Mouse (Mus musculus) embryonic facial prominence, embryonic 14.5 days (tissue): Measurements from ENCODE around the gene Rnf167. TPM values are rescaled to one million over a fixed set of nuclear protein-coding genes. Genes with fewer than 3 reads are reported as not detected.
A peak's percentile ranks its signal among the peaks of the same experiment; 100 is the strongest.

Experiments used
- ATAC-seq: fragments of 200-750 bp; cut with Nextera tagmentation; 2 replicates; pipeline ENCODE4 v1.8.0; 2017; ENCODE audit warnings: low read depth, moderate number of reproducible peaks, moderate TSS enrichment
- DNase-seq: peaks from one replicate; pipeline ENCODE4 v3.0.0-alpha.2; 2015; ENCODE audit warnings: low spot score
- H3K27ac ChIP-seq: fragments of 300-500 bp; sonication (generic); replicated peaks from 2 replicates; pipeline ENCODE4 v1.5.1; 2014; ENCODE audit warnings: low read depth, mild to moderate bottlenecking, low read length, moderate library complexity
- H3K27me3 ChIP-seq: fragments of 300-500 bp; sonication (generic); replicated peaks from 2 replicates; pipeline ENCODE4 v1.6.1; 2014; ENCODE audit warnings: low read length; ENCODE audit not compliant: control insufficient read depth, insufficient read depth
- H3K36me3 ChIP-seq: fragments of 300-500 bp; sonication (generic); 2 replicates; pipeline ENCODE4 v1.6.1; 2014; ENCODE audit warnings: low read length, mixed read lengths; ENCODE audit not compliant: control insufficient read depth, insufficient read depth
- H3K4me1 ChIP-seq: fragments of 300-500 bp; sonication (generic); 2 replicates; pipeline ENCODE4 v1.6.1; 2014; ENCODE audit warnings: antibody characterized with exemption, low read length; ENCODE audit not compliant: control insufficient read depth, insufficient read depth
- H3K4me2 ChIP-seq: fragments of 300-500 bp; sonication (generic); 2 replicates; pipeline ENCODE4 v1.6.1; 2014; ENCODE audit warnings: low read depth, mild to moderate bottlenecking, low read length, moderate library complexity, mixed read lengths
- H3K4me3 ChIP-seq: fragments of 300-500 bp; sonication (generic); 2 replicates; pipeline ENCODE4 v1.5.1; 2014; ENCODE audit warnings: low read depth, mild to moderate bottlenecking, low read length
- H3K9ac ChIP-seq: fragments of 300-500 bp; sonication (generic); 2 replicates; pipeline ENCODE4 v1.6.1; 2014; ENCODE audit warnings: low read depth, mild to moderate bottlenecking, low read length, moderate library complexity, mixed read lengths
- H3K9me3 ChIP-seq: fragments of 300-500 bp; sonication (generic); 2 replicates; pipeline ENCODE4 v1.6.1; 2016; ENCODE audit warnings: low read length; ENCODE audit not compliant: control insufficient read depth
- WGBS: fragments of 180-500 bp; shearing (Covaris S2); extraction: QIAGEN DNeasy Blood & Tissue Kit; methylation state at CpG from one replicate; pipeline ENCODE4 v1.1.7; 2014; 5-methylcytosine and 5-hydroxymethylcytosine counted together
- polyA plus RNA-seq: library from polyadenylated mRNA; unstranded; fragments of >200 nt; fragmentation: Nextera tagmentation; extraction: Ambion mirVana; gene quantifications from 2 replicates; pipeline ENCODE4 v1.2.1, GENCODE M21; 2014

Rnf167 gene
- polyA plus RNA-seq, 1 experiment from 2014 or later: 100 TPM

- ATAC-seq (peak; percentile 65; the same call in 1 of the 2 replicates), DNase-seq (peak; percentile 61)
- H3K4me1 ChIP-seq: no peaks in the 10 kb centered on the region; the same call in 1 of the 2 replicates
- no peaks in the 10 kb centered on the region for H3K9me3 ChIP-seq
- no peak overlapping the region for H3K27ac ChIP-seq
- 0 out of 2 replicates have a peak overlapping the region, but pooled peaks have one; percentile 10 for H3K9ac ChIP-seq
- H3K36me3 ChIP-seq: peaks cover 58% of the 10 kb centered on the region
- H3K4me2 ChIP-seq: no peak overlapping the region
- H3K4me3 ChIP-seq: no peak overlapping the region
- 23% methylated on average over 11 of the region's 11 CpGs for WGBS
- no peaks in the 10 kb centered on the region for H3K27me3 ChIP-seq
Measured at GRCm38 (mm10) chr11:70681897-70682581, 35.0 kb downstream of the Rnf167 start.

- WGBS: 90% methylated on average over 5 of the region's 5 CpGs
Measured at GRCm38 (mm10) chr11:70683640-70684039, 36.6 kb downstream of the Rnf167 start.

GRCm38 (mm10) chr11:70686901-70687566 is 40.0 kb downstream of the Rnf167 start:
- no peaks in the 10 kb centered on the region for H3K27me3 ChIP-seq
- H3K4me1 ChIP-seq: peaks cover 8% of the 10 kb centered on the region; the same call in 1 of the 2 replicates
- H3K4me3 ChIP-seq: peak overlapping the region; percentile 85
- H3K9ac ChIP-seq: peak overlapping the region; percentile 84
- no peaks in the 10 kb centered on the region for H3K9me3 ChIP-seq
- WGBS: 2% methylated on average over 16 of the region's 16 CpGs
- peak overlapping the region; percentile 93 for H3K4me2 ChIP-seq
- H3K27ac ChIP-seq: peak overlapping the region; percentile 89
- DNase-seq (peak; percentile 65), ATAC-seq (peak; percentile 78)
- H3K36me3 ChIP-seq: peaks cover 27% of the 10 kb centered on the region

More at GRCm38 (mm10) chr11:70683640-70684039, 36.6 kb downstream of the Rnf167 start:
- DNase-seq: no peak
- Histone ChIP-seq H3K9me3 (no peaks in the 10 kb centered on the region), H3K27ac (no peak overlapping the region), H3K4me1 (peaks cover 5% of the 10 kb centered on the region; the same call in 1 of the 2 replicates), H3K27me3 (no peaks in the 10 kb centered on the region), H3K36me3 (peaks cover 51% of the 10 kb centered on the region), H3K9ac (no peak overlapping the region), H3K4me3 (no peak overlapping the region), H3K4me2 (no peak overlapping the region)
- ATAC-seq: no peak

GRCm38 (mm10) chr11:70687601-70688199 is 40.7 kb downstream of the Rnf167 start, which contains the start of gene Camta2:
Gene Camta2, minus strand, starts transcription at chr11:70688105.
- Histone ChIP-seq H3K4me2 (peak within 1 kb of the TSS; percentile 93), H3K27ac (peak within 1 kb of the TSS; percentile 89), H3K27me3 (no peaks in the 10 kb centered on the region), H3K4me3 (peak within 1 kb of the TSS; percentile 85), H3K36me3 (peaks cover 21% of the 10 kb centered on the region), H3K4me1 (0 out of 2 replicates have a peak, but pooled peaks cover 8% of the 10 kb centered on the region), H3K9me3 (no peaks in the 10 kb centered on the region), H3K9ac (peak within 1 kb of the TSS; percentile 84)
- WGBS: 0% methylated on average over 24 of the region's 55 CpGs
- ATAC-seq: peak; percentile 86
- DNase-seq: peak; percentile 88

- H3K36me3 ChIP-seq: peaks cover 14% of the 10 kb centered on the region
- ATAC-seq (no peak), DNase-seq (no peak)
- no peaks in the 10 kb centered on the region for H3K9me3 ChIP-seq
- H3K27ac ChIP-seq: peak overlapping the region; percentile 89
- no peaks in the 10 kb centered on the region for H3K27me3 ChIP-seq
- peak overlapping the region; percentile 93 for H3K4me2 ChIP-seq
- WGBS: 21% methylated on average over 8 of the region's 8 CpGs
- 0 out of 2 replicates have a peak, but pooled peaks cover 8% of the 10 kb centered on the region for H3K4me1 ChIP-seq
- peak overlapping the region; percentile 85 for H3K4me3 ChIP-seq
- H3K9ac ChIP-seq: peak overlapping the region; percentile 84
Measured at GRCm38 (mm10) chr11:70688372-70688771, 41.3 kb downstream of the Rnf167 start.

- WGBS: 43% methylated on average over 4 of the region's 4 CpGs
Measured at GRCm38 (mm10) chr11:70689578-70689977, 42.5 kb downstream of the Rnf167 start.

GRCm38 (mm10) chr11:70693504-70693903 is 46.5 kb downstream of the Rnf167 start:
- WGBS: 58% methylated on average over 3 of the region's 3 CpGs

More at GRCm38 (mm10) chr11:70689578-70689977, 42.5 kb downstream of the Rnf167 start:
- H3K27ac ChIP-seq: no peak overlapping the region
- ATAC-seq: no peak
- no peak overlapping the region for H3K4me2 ChIP-seq
- H3K4me3 ChIP-seq: no peak overlapping the region
- no peaks in the 10 kb centered on the region for H3K9me3 ChIP-seq
- H3K9ac ChIP-seq: no peak overlapping the region
- H3K4me1 ChIP-seq: 0 out of 2 replicates have a peak, but pooled peaks cover 8% of the 10 kb centered on the region
- peak; percentile 29 for DNase-seq
- H3K27me3 ChIP-seq: no peaks in the 10 kb centered on the region
- 0 out of 2 replicates have a peak, but pooled peaks cover 3% of the 10 kb centered on the region for H3K36me3 ChIP-seq

GRCm38 (mm10) chr11:70697376-70697775 is 50.3 kb downstream of the Rnf167 start:
- Histone ChIP-seq H3K9me3 (no peaks in the 10 kb centered on the region), H3K27ac (no peak overlapping the region), H3K4me2 (no peak overlapping the region), H3K36me3 (no peaks in the 10 kb centered on the region), H3K27me3 (no peaks in the 10 kb centered on the region), H3K4me1 (peaks cover 15% of the 10 kb centered on the region), H3K9ac (no peak overlapping the region), H3K4me3 (no peak overlapping the region)
- ATAC-seq: no peak
- no peak for DNase-seq
- 72% methylated on average over 3 of the region's 3 CpGs for WGBS

More at GRCm38 (mm10) chr11:70693504-70693903, 46.5 kb downstream of the Rnf167 start:
- 0 out of 2 replicates have a peak, but pooled peaks cover 4% of the 10 kb centered on the region for H3K4me1 ChIP-seq
- no peaks in the 10 kb centered on the region for H3K27me3 ChIP-seq
- H3K4me3 ChIP-seq: no peak overlapping the region
- DNase-seq: no peak
- H3K27ac ChIP-seq: no peak overlapping the region
- H3K4me2 ChIP-seq: no peak overlapping the region
- ATAC-seq: no peak
- no peak overlapping the region for H3K9ac ChIP-seq
- no peaks in the 10 kb centered on the region for H3K9me3 ChIP-seq
- H3K36me3 ChIP-seq: no peaks in the 10 kb centered on the region
